Mouse (Mus musculus): ENCODE results near the gene Gm49320. TPM values are rescaled to one million over a fixed set of nuclear protein-coding genes. Genes with fewer than 3 reads are reported as not detected.
A peak's percentile ranks its signal among the peaks of the same experiment; 100 is the strongest.

Gm49320 gene
- polyA plus RNA-seq, 1 experiment from 2014 or later, result 2.4 TPM

GRCm38 (mm10) chr8:4212809-4213209 lies 25.9 kb upstream of the Gm49320 start:
- H3K4me3 ChIP-seq, result peak overlapping the region; percentile 51
- WGBS, result 1% methylated on average over 25 of the region's 25 CpGs
- H3K27me3 ChIP-seq, result peaks cover 63% of the 10 kb centered on the region
- H3K4me2 ChIP-seq (replicated peaks), result peak overlapping the region; percentile 95
- H3K9ac ChIP-seq, result peak overlapping the region; percentile 63
- H3K4me1 ChIP-seq, result peaks cover 37% of the 10 kb centered on the region
- ATAC-seq (ENCODE audit: low FRiP score, low read depth), result peak; percentile 29; the same call in 1 of the 2 replicates
- no peak overlapping the region for H3K27ac ChIP-seq
- peaks cover 15% of the 10 kb centered on the region for H3K36me3 ChIP-seq
- H3K9me3 ChIP-seq, result 0 out of 2 replicates have a peak, but pooled peaks cover 4% of the 10 kb centered on the region

DNA sequence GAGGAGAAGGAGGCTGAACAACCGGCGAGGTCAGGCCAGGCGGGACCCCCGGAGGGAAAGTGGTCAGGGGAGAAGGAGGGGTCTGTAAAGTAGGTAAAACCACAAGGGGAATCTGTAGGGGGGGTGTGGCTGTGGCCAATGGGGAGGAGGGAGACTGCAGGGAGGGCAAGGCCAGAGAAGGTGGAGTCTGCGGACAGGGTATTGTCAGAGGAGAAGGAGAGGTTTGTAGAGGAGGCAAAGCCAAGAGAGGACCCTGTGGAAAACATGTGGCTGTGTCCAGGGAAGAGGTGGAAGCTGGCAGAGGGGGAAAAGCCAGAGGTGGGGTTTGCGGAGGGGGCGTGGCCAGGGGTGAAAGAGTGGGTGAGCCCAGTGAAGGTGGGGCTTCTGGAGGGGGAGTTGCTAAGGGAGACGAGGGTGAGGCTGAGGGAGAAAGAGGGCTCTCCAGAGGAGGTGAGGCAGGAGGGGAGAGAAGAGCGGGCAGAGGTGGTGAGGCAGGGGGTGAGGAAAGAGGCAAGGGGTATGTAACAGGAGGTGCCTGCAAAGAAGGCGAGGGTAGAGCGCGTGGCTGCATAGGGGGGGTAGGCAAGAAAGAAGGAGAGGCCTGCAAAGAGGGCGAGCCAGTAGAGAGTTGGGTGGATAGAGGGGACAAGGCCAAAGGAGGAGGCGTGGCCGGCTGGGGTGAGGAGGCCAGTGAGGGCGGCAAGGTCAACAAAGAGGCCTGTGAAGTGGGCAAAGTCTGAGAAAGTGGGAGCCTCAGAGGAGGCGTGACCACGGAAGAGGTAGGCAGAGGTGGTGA lies 25.3 kb upstream of the Gm49320 start:
- 2% methylated on average over 18 of the region's 18 CpGs for WGBS
- ATAC-seq (ENCODE audit: low FRiP score, low read depth), result peak; percentile 69
- H3K27me3 ChIP-seq, result peaks cover 64% of the 10 kb centered on the region
- peak overlapping the region; percentile 51 for H3K4me3 ChIP-seq
- H3K36me3 ChIP-seq, result peaks cover 15% of the 10 kb centered on the region
- peak overlapping the region; percentile 95 for H3K4me2 ChIP-seq (replicated peaks)
- peaks cover 4% of the 10 kb centered on the region; the same call in 1 of the 2 replicates for H3K9me3 ChIP-seq
- H3K27ac ChIP-seq, result peak overlapping the region; percentile 44; the same call in 1 of the 2 replicates
- peak overlapping the region; percentile 63 for H3K9ac ChIP-seq
- peaks cover 37% of the 10 kb centered on the region for H3K4me1 ChIP-seq

- peak overlapping the region; percentile 95 for H3K4me2 ChIP-seq (replicated peaks)
- WGBS, result 7% methylated on average over 33 of the region's 33 CpGs
- H3K27ac ChIP-seq, result peak overlapping the region; percentile 44; the same call in 1 of the 2 replicates
- peaks cover 66% of the 10 kb centered on the region for H3K27me3 ChIP-seq
- ATAC-seq (ENCODE audit: low FRiP score, low read depth), result peak; percentile 66
- H3K4me1 ChIP-seq, result peaks cover 37% of the 10 kb centered on the region
- peak overlapping the region; percentile 51 for H3K4me3 ChIP-seq
- peaks cover 12% of the 10 kb centered on the region for H3K36me3 ChIP-seq
- H3K9me3 ChIP-seq, result peaks cover 3% of the 10 kb centered on the region; the same call in 1 of the 2 replicates
- peak overlapping the region; percentile 63 for H3K9ac ChIP-seq
Measured at GRCm38 (mm10) chr8:4214006-4214980, 24.4 kb upstream of the Gm49320 start.

- Histone ChIP-seq H3K4me2 (replicated peaks) (peak overlapping the region; percentile 91), H3K4me3 (peak overlapping the region; percentile 52), H3K36me3 (no peaks in the 10 kb centered on the region), H3K9me3 (no peaks in the 10 kb centered on the region; the same call in 1 of the 2 replicates), H3K27ac (no peak overlapping the region), H3K27me3 (peaks cover 61% of the 10 kb centered on the region), H3K4me1 (peaks cover 37% of the 10 kb centered on the region), H3K9ac (peak overlapping the region; percentile 61; the same call in 1 of the 2 replicates)
- no peak for ATAC-seq (ENCODE audit: low FRiP score, low read depth)
- 4% methylated on average over 18 of the region's 18 CpGs for WGBS
Measured at GRCm38 (mm10) chr8:4216296-4216695, 22.4 kb upstream of the Gm49320 start.

DNA sequence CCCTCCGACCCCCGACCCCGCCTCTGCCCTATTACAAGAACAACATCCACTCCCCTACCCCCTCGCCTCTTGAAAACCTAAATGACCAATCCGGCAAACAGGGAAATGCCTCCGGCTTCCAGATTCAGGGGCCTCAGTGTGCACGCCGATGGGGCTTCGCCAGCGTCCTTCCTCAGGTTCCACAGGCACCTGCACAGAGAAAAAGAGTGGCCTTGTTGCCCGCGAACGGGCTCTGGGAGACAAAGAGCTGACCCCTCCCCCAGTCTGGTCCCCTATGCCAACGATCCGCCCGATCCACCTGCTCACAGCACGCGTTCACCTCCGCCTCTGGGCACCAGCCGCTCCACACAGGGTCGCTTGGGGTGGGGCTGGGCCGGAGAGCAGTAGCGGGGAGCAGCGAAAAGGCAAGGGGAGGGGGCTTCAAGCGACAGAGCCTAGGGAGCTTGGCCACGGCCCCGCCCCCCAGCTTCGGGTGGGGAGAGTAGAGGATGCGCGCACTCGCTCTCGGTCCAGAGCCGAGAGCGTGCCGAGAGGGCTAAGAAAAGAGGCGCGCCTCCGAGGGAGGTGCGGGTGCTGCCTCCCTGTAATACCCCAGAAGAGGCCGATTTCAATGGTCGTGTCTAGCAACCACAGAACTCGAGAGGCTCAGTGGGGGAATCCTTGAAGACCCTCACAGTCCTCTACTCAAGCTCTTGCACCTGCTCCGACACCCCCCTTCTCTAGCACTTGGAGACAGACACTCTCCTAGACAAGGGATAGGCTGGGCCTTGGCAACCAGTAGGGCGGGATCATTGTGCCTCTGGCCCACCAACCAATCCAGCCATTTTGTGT lies 21.7 kb upstream of the Gm49320 start, which contains the start of gene Prr36:
Prr36 (minus strand) TSS at position 669 of the 831 bp plus-strand sequence.
- H3K4me1 ChIP-seq, result peaks cover 37% of the 10 kb centered on the region
- peaks cover 61% of the 10 kb centered on the region for H3K27me3 ChIP-seq
- H3K9ac ChIP-seq, result peak within 1 kb of the TSS; percentile 61
- ATAC-seq (ENCODE audit: low FRiP score, low read depth), result no peak
- no peaks in the 10 kb centered on the region; the same call in 1 of the 2 replicates for H3K9me3 ChIP-seq
- WGBS, result 3% methylated on average over 44 of the region's 44 CpGs
- H3K36me3 ChIP-seq, result no peaks in the 10 kb centered on the region
- peak within 1 kb of the TSS; percentile 52 for H3K4me3 ChIP-seq
- H3K4me2 ChIP-seq (replicated peaks), result peak within 1 kb of the TSS; percentile 91
- H3K27ac ChIP-seq, result no peak within 1 kb of the TSS

DNA sequence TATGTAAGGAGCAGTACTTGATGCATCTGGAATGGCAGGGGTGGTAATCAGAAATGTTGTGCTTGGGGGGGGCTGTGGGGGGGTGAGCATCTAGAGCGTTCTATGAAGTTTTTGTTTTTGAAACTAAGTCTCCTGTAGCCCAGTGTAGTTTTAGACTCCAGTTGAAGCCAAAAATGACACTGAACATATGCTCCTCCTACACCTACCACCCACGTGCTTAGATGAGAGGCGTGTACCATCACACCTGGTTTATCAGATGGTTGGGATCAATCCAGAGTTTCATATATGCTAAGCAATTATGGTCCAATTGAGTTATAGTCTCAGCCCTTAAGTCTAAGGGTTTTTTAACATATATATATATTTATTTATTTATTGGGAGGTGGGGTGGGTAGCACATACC lies 19.0 kb upstream of the Gm49320 start:
- 82% methylated on average over 3 of the region's 3 CpGs for WGBS
- Histone ChIP-seq H3K9me3 (no peaks in the 10 kb centered on the region; the same call in 1 of the 2 replicates), H3K27me3 (peaks cover 59% of the 10 kb centered on the region), H3K36me3 (no peaks in the 10 kb centered on the region), H3K4me3 (no peak overlapping the region), H3K27ac (no peak overlapping the region), H3K4me2 (replicated peaks) (no peak overlapping the region), H3K9ac (no peak overlapping the region), H3K4me1 (peaks cover 17% of the 10 kb centered on the region)
- ATAC-seq (ENCODE audit: low FRiP score, low read depth), result no peak

- H3K4me2 ChIP-seq (replicated peaks), result no peak overlapping the region
- H3K4me1 ChIP-seq, result peaks cover 9% of the 10 kb centered on the region
- ATAC-seq (ENCODE audit: low FRiP score, low read depth), result no peak
- no peak overlapping the region for H3K4me3 ChIP-seq
- H3K9me3 ChIP-seq, result no peaks in the 10 kb centered on the region; the same call in 1 of the 2 replicates
- H3K27ac ChIP-seq, result no peak overlapping the region
- H3K27me3 ChIP-seq, result peaks cover 49% of the 10 kb centered on the region
- H3K9ac ChIP-seq, result no peak overlapping the region
- H3K36me3 ChIP-seq, result no peaks in the 10 kb centered on the region
Measured at GRCm38 (mm10) chr8:4222059-4222458, 16.6 kb upstream of the Gm49320 start.

- 28% methylated on average over 4 of the region's 4 CpGs for WGBS
- no peaks in the 10 kb centered on the region for H3K9me3 ChIP-seq
- H3K36me3 ChIP-seq, result no peaks in the 10 kb centered on the region
- no peak overlapping the region for H3K27ac ChIP-seq
- peak overlapping the region; percentile 33 for H3K4me3 ChIP-seq
- peaks cover 5% of the 10 kb centered on the region for H3K4me1 ChIP-seq
- H3K9ac ChIP-seq, result peak overlapping the region; percentile 60; the same call in 1 of the 2 replicates
- peaks cover 43% of the 10 kb centered on the region for H3K27me3 ChIP-seq
- H3K4me2 ChIP-seq (replicated peaks), result peak overlapping the region; percentile 64
- no peak for ATAC-seq (ENCODE audit: low FRiP score, low read depth)
Measured at GRCm38 (mm10) chr8:4226323-4226722, 12.3 kb upstream of the Gm49320 start.

GRCm38 (mm10) chr8:4226739-4227347 lies 11.8 kb upstream of the Gm49320 start, which contains the start of gene Lrrc8e:
Gene Lrrc8e, plus strand, starts transcription at chr8:4226827.
- 5% methylated on average over 33 of the region's 33 CpGs for WGBS
- Histone ChIP-seq H3K4me2 (replicated peaks) (peak within 1 kb of the TSS; percentile 64), H3K9ac (peak within 1 kb of the TSS; percentile 60), H3K9me3 (no peaks in the 10 kb centered on the region), H3K4me1 (peaks cover 5% of the 10 kb centered on the region), H3K27me3 (peaks cover 43% of the 10 kb centered on the region), H3K36me3 (no peaks in the 10 kb centered on the region), H3K27ac (no peak within 1 kb of the TSS), H3K4me3 (peak within 1 kb of the TSS; percentile 33)
- ATAC-seq (ENCODE audit: low FRiP score, low read depth), result no peak

DNA sequence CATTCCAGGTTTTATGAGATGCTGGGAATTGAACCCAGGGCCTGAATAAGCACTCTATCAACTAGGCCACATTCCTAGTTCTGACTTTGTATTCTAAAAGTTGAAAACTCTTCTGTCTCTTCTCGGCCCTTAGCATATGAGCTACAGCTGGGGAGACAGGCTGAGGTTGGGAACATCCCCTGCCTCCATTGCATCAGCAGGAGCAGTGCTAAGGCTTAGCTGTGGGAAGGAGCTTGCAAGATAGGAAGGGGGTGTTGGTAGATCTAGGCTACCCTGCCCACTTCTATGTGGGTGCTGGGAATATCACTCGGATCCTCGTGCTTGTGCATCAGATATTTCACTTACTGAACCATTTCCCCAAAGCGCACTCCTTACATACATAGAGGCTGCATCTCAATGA lies 10.7 kb upstream of the Gm49320 start:
- Histone ChIP-seq H3K9me3 (no peaks in the 10 kb centered on the region), H3K27me3 (peaks cover 41% of the 10 kb centered on the region), H3K27ac (no peak overlapping the region), H3K4me3 (no peak overlapping the region), H3K36me3 (no peaks in the 10 kb centered on the region), H3K4me2 (replicated peaks) (no peak overlapping the region), H3K9ac (no peak overlapping the region), H3K4me1 (peaks cover 5% of the 10 kb centered on the region)
- 85% methylated on average over 4 of the region's 4 CpGs for WGBS
- ATAC-seq (ENCODE audit: low FRiP score, low read depth), result no peak

DNA sequence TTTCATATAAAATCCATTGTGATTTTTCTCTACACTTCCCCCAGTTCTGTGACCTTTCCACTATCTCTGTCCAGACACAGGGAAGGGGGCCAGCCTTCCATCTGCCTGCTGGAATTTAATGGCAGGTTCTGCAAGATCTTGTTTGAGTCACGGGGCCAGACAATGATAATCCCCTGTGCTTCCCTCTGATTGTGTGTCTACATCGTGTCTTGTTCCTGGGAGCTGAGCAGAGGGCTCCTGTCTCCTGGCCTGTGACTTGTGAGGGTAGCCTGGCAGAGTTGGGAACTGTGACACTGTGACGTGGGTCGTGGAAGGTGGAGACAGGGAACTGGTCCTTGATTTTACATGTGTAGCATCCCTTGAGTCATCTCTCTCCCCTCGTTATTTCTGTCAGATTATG lies 8.9 kb upstream of the Gm49320 start:
- 73% methylated on average over 5 of the region's 5 CpGs for WGBS
- peaks cover 28% of the 10 kb centered on the region for H3K27me3 ChIP-seq
- no peaks in the 10 kb centered on the region for H3K9me3 ChIP-seq
- peaks cover 5% of the 10 kb centered on the region for H3K4me1 ChIP-seq
- H3K36me3 ChIP-seq, result no peaks in the 10 kb centered on the region
- H3K27ac ChIP-seq, result no peak overlapping the region
- no peak overlapping the region for H3K4me2 ChIP-seq (replicated peaks)
- no peak for ATAC-seq (ENCODE audit: low FRiP score, low read depth)
- no peak overlapping the region for H3K9ac ChIP-seq
- no peak overlapping the region for H3K4me3 ChIP-seq
